Mouse (Mus musculus) neural tube, embryonic 11.5 days (tissue): ENCODE measurements around the gene Stra6. TPM values are rescaled to one million over a fixed set of nuclear protein-coding genes. Genes with fewer than 3 reads are reported as not detected.

ENCODE experiments used
- ATAC-seq: fragments of 200-750 bp; cut with Nextera tagmentation; 2 replicates; pipeline ENCODE4 v1.8.0; 2017; ENCODE audit warnings: moderate number of reproducible peaks, mild to moderate bottlenecking, moderate TSS enrichment, moderate library complexity; ENCODE audit not compliant: insufficient read depth, low FRiP score, low TSS enrichment
- DNase-seq: peaks from one replicate; pipeline ENCODE4 v3.0.0-alpha.2; 2015; ENCODE audit warnings: low spot score
- H3K27ac ChIP-seq: fragments of 300-500 bp; sonication (generic); 2 replicates; pipeline ENCODE4 v1.5.1; 2014; ENCODE audit warnings: low read depth, mild to moderate bottlenecking, low read length
- H3K27me3 ChIP-seq: fragments of 300-500 bp; sonication (generic); 2 replicates; pipeline ENCODE4 v1.6.1; 2014; ENCODE audit warnings: mild to moderate bottlenecking, low read length, mixed read lengths; ENCODE audit not compliant: control insufficient read depth, insufficient read depth
- H3K36me3 ChIP-seq: fragments of 300-500 bp; sonication (generic); 2 replicates; pipeline ENCODE4 v1.6.1; 2014; ENCODE audit warnings: mild to moderate bottlenecking, low read length, moderate library complexity, mixed read lengths; ENCODE audit not compliant: control insufficient read depth, insufficient read depth
- H3K4me1 ChIP-seq: fragments of 300-500 bp; sonication (generic); 2 replicates; pipeline ENCODE4 v1.6.1; 2014; ENCODE audit warnings: low read length, mixed read lengths; ENCODE audit not compliant: control insufficient read depth, insufficient read depth
- H3K4me2 ChIP-seq: fragments of 300-500 bp; sonication (generic); 2 replicates; pipeline ENCODE4 v1.6.1; 2014; ENCODE audit warnings: low read depth, mild to moderate bottlenecking, moderate library complexity
- H3K4me3 ChIP-seq: fragments of 300-500 bp; sonication (generic); 2 replicates; pipeline ENCODE4 v1.5.1; 2014; ENCODE audit warnings: low read depth, low read length
- H3K9ac ChIP-seq: fragments of 300-500 bp; sonication (generic); 2 replicates; pipeline ENCODE4 v1.6.1; 2014; ENCODE audit warnings: mild to moderate bottlenecking, low read length
- H3K9me3 ChIP-seq: fragments of 300-500 bp; sonication (generic); 2 replicates; pipeline ENCODE4 v1.6.1; 2016; ENCODE audit warnings: low read length; ENCODE audit not compliant: control insufficient read depth
- WGBS: fragments of 180-500 bp; shearing (Covaris S2); extraction: QIAGEN DNeasy Blood & Tissue Kit; methylation state at CpG from one replicate; pipeline ENCODE4 v1.1.7; 2014; 5-methylcytosine and 5-hydroxymethylcytosine counted together
- polyA plus RNA-seq: library from polyadenylated mRNA; unstranded; fragments of >200 nt; fragmentation: Nextera tagmentation; extraction: Ambion mirVana; gene quantifications from 2 replicates; pipeline ENCODE4 v1.2.1, GENCODE M21; 2014

Gene Stra6
- polyA plus RNA-seq, 1 experiment from 2014 or later, result 53.7 TPM

DNA sequence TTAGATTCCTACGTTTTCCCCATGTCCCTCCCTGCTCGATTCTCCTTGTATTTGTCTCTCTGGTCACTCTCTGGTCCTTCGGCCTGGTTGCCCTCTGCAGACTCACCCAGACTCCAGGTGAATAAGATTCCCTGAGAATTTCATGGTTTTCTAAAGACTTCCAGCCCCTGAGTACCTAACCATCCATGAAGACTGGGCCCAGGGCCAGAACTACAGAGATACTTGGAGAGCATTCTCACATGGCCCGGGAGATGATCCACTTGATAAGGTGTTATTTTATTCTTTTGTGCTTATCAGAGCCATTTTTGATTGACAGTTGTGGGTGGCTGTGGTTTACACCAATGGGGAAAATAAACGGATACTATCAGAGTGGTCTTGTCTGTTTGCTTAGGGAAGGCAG, 31.7 kb upstream of the Stra6 start:
- 89% methylated on average over 5 of the region's 5 CpGs for WGBS
- Histone ChIP-seq H3K9ac (no peak overlapping the region), H3K4me2 (no peak overlapping the region), H3K27me3 (no peaks in the 10 kb centered on the region), H3K4me1 (no peaks in the 10 kb centered on the region), H3K9me3 (no peaks in the 10 kb centered on the region), H3K36me3 (no peaks in the 10 kb centered on the region), H3K4me3 (no peak overlapping the region), H3K27ac (no peak overlapping the region)
- ATAC-seq (no peak), DNase-seq (no peak)

DNA sequence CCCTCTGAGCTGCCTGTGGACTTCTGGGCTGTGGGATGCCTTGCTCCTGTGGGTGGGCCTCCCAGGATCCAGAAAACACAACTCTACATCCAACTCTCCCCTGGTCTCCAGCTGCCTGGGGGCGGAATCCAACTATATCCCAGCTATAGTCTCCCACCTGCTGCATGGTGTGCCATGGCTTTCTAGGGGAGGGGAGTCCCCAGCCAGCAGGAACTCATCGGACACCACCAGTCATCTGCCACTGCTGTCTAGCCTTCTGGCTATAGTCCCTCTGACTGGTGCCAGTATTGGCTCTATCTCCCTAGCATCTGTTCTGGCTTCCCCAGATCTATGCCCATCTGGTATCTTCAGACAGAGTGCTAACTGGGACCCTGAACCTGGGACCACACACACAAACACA, 28.1 kb upstream of the Stra6 start:
- no peaks in the 10 kb centered on the region for H3K27me3 ChIP-seq
- DNase-seq, result no peak
- no peak overlapping the region for H3K4me3 ChIP-seq
- no peaks in the 10 kb centered on the region for H3K36me3 ChIP-seq
- 84% methylated on average over 2 of the region's 2 CpGs for WGBS
- no peak overlapping the region for H3K4me2 ChIP-seq
- H3K9me3 ChIP-seq, result no peaks in the 10 kb centered on the region
- no peak for ATAC-seq
- no peak overlapping the region for H3K27ac ChIP-seq
- no peak overlapping the region for H3K9ac ChIP-seq
- peaks cover 2% of the 10 kb centered on the region for H3K4me1 ChIP-seq

DNA sequence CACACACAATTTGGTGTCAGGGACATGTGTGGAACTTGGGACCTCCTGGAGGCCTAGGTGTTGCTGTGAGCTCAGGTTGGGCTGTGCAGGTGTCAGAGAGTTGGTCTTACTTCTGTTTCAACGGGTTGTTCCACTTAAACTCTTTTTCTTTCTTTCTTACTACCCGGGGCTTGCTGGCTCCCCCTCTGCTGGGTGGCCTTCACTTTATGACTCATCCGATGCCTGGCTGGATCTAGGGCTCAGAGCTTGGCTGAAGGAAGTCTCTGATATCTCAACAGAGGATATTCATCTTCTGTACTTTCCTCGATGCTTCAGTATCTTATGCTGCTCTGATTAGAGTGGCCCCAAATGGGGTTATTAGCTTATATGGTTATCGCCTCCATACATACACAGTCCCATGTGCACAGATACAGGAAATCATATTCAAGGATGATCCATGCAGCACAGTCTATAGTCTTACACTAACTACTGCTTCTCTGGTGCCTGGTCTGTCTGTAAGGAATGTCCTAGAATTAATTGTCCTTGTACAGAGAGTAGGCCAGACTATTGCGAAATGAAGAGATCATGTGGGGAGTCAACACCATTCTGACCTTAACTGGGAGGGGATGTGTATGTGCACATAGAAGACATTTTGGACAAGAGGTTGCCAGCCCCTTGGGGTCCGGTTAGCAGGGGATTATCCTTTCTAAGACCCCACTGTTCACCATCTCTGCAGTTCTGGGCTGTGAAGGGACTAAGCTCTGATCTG, 27.5 kb upstream of the Stra6 start:
- no peak overlapping the region for H3K4me3 ChIP-seq
- DNase-seq (no peak), ATAC-seq (no peak)
- no peaks in the 10 kb centered on the region for H3K36me3 ChIP-seq
- H3K4me2 ChIP-seq, result no peak overlapping the region
- H3K9me3 ChIP-seq, result no peaks in the 10 kb centered on the region
- H3K27me3 ChIP-seq, result no peaks in the 10 kb centered on the region
- WGBS, result 83% methylated on average over 7 of the region's 7 CpGs
- no peak overlapping the region for H3K27ac ChIP-seq
- no peak overlapping the region for H3K9ac ChIP-seq
- H3K4me1 ChIP-seq, result peaks cover 8% of the 10 kb centered on the region

DNA sequence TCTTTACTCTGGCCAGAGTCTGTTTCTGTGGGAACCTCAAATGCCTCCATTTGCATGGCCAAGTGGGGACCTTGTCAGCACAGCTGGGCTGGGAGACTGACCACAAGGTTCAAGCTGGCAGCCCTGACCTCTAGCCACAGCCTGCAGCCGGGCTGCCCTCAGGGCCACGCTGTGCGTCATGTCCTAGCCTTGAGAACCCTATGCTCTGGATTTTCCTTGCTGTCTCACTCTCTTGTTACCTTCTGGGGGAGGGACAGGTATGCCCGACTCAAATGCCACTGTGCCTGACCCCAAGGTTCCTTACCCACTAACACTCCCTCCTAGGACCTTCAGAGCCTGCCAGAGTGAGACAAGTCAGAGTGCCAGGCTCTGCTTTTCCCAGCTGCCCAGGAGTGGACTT, 26.6 kb upstream of the Stra6 start:
- Histone ChIP-seq H3K27me3 (no peaks in the 10 kb centered on the region), H3K36me3 (no peaks in the 10 kb centered on the region), H3K4me1 (peaks cover 16% of the 10 kb centered on the region), H3K9me3 (no peaks in the 10 kb centered on the region), H3K27ac (no peak overlapping the region), H3K4me2 (no peak overlapping the region), H3K9ac (no peak overlapping the region), H3K4me3 (no peak overlapping the region)
- no peak for ATAC-seq
- no peak for DNase-seq
- 78% methylated on average over 4 of the region's 4 CpGs for WGBS

DNA sequence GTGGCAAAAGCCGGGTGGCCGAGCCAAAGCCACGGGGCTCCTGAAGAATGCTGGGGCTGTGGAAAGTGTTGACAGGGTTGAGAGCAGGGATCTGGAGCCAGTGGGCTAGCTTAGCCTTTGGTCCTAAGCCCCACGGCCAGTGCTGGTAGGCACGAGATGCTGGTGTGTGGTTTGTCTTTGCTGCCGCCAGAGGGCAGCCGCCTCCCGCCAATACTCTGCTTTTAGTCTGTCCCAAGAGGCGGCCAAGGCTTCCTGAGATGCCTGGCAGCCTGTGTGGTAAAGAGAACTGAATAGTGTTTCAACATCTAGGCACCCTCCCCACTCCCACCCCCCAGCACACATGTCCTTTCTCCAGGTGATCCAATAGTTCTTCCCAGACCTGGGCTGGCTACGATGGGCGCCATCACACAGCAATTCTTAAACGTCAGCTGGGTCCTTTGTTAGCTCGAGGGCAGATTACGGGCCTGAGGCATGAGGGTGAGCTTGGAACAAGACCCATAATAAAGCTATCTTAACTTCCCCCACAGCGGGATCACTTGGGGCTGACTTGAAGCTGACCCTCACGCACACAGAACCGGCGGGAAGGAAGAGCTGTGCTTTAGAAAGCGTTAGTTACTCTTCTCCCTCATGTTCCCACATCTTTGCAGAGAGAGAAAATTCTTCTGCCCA, 25.0 kb upstream of the Stra6 start:
- Histone ChIP-seq H3K9me3 (no peaks in the 10 kb centered on the region), H3K4me3 (no peak overlapping the region), H3K4me2 (no peak overlapping the region), H3K36me3 (no peaks in the 10 kb centered on the region), H3K27me3 (no peaks in the 10 kb centered on the region), H3K9ac (no peak overlapping the region), H3K4me1 (peaks cover 33% of the 10 kb centered on the region), H3K27ac (no peak overlapping the region)
- 19% methylated on average over 19 of the region's 19 CpGs for WGBS
- peak; percentile 72; the same call in 1 of the 2 replicates for ATAC-seq
- DNase-seq, result peak; percentile 87

DNA sequence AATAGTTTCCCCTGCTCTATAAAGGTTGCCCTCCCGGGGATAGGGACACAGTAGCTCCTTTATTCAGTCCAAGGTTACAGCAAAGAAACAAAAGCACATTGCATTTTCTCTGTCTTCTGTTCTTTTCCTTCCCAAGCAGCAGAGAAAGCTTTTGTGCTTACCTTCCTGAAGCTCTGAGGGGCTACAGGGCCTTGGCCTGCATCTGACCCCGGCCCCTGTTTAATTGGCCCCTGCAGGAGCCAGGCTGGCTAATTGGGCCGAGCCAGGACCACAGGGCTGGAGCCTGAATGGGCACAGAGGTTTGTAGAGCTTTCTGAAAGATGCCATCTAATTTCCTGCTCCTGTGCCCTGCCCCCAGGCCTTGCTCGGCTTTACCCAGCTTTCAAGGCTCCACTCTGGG, 22.6 kb upstream of the Stra6 start:
- no peak overlapping the region for H3K9ac ChIP-seq
- H3K4me1 ChIP-seq, result peaks cover 53% of the 10 kb centered on the region
- 18% methylated on average over 4 of the region's 4 CpGs for WGBS
- H3K9me3 ChIP-seq, result no peaks in the 10 kb centered on the region
- H3K27ac ChIP-seq, result no peak overlapping the region
- H3K4me2 ChIP-seq, result no peak overlapping the region
- H3K36me3 ChIP-seq, result no peaks in the 10 kb centered on the region
- H3K27me3 ChIP-seq, result no peaks in the 10 kb centered on the region
- DNase-seq, result no peak
- H3K4me3 ChIP-seq, result no peak overlapping the region
- ATAC-seq, result no peak

DNA sequence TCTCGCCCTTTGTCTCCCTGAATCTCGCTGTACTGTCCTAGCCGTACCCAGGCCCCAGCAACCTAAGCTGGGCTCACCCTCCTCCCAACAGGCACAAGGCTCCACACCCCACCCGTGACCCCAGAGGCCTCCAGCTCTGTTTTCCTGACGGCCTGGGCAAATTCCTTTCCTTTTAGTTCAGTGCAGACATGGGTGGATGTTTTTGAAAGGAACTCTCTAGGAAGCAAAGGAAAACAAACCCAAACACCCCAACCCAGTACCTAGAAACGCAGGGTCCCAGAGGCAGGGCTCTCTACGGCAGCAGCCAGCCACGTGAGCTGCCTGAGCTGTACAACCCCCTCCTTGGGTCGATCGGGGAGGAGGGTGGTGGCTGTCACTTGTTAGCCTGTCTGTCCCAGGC, 21.2 kb upstream of the Stra6 start:
- H3K27ac ChIP-seq, result peak overlapping the region; percentile 46; the same call in 1 of the 2 replicates
- no peak for DNase-seq
- 16% methylated on average over 10 of the region's 10 CpGs for WGBS
- ATAC-seq, result no peak
- H3K9ac ChIP-seq, result no peak overlapping the region
- no peaks in the 10 kb centered on the region for H3K36me3 ChIP-seq
- H3K27me3 ChIP-seq, result no peaks in the 10 kb centered on the region
- H3K4me1 ChIP-seq, result peaks cover 56% of the 10 kb centered on the region
- no peaks in the 10 kb centered on the region for H3K9me3 ChIP-seq
- H3K4me3 ChIP-seq, result no peak overlapping the region
- no peak overlapping the region; the same call in 1 of the 2 replicates for H3K4me2 ChIP-seq

DNA sequence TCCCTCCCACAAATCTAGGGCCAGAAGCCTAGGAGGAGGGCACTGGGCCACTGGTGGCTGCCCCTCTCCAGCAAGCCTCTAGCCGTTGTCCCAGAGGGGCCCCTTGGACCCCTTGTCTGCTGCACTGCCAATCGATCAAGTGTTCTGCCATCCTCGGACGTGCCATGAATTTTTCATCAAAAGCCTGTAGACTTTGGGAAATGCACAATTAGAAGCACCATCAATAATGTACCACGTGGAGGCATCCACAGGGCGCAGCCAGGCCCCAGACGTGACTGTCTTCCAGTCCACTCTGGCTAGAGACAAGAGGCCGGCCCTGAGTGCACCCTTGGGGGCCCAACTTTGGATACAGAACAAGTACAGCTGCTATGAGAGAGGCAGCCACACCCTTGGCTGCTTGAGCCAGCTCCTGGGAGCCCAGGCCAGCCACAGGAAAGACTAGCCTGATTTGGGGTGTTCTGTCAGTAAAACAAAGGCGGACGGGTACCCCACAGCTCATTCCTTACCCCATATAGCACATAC, 20.0 kb upstream of the Stra6 start:
- no peaks in the 10 kb centered on the region for H3K27me3 ChIP-seq
- no peak overlapping the region for H3K9ac ChIP-seq
- H3K36me3 ChIP-seq, result no peaks in the 10 kb centered on the region

More for the DNA sequence above, 20.0 kb upstream of the Stra6 start:
- Histone ChIP-seq H3K27ac (peak overlapping the region; percentile 56), H3K4me2 (no peak overlapping the region), H3K9me3 (no peaks in the 10 kb centered on the region), H3K4me1 (peaks cover 62% of the 10 kb centered on the region), H3K4me3 (no peak overlapping the region)
- no peak for ATAC-seq
- 64% methylated on average over 10 of the region's 10 CpGs for WGBS
- peak; percentile 68 for DNase-seq
